ENCODE assay signal across 8 mouse cellular contexts in genomic region chr11:6199410-6200086, GRCm38 (mm10). TPM values are rescaled to one million over a fixed set of nuclear protein-coding genes. Genes with fewer than 3 reads are reported as not detected.
A peak's percentile ranks its signal among the peaks of the same experiment; 100 is the strongest.
DNase-seq lines count a peak whose midpoint lies in the region; ATAC-seq and TF ChIP-seq lines count a peak whose summit lies in the region.

Gene A730071L15Rik, plus strand, starts transcription at chr11:6200029.

- intact Hi-C loops in gastrocnemius, postnatal 14 days (cut with DNase I; ENCODE audit: low total_unique reads): no loop called here

- peak within 1 kb of the TSS; percentile 99 for H3K27ac ChIP-seq in kidney, embryonic 16.5 days (ENCODE audit: low read length)
- peak within 1 kb of the TSS; percentile 90 for H3K27ac ChIP-seq in midbrain, postnatal 0 days (ENCODE audit: low read depth, low read length)

- H3K4me3 ChIP-seq in kidney, embryonic 16.5 days (ENCODE audit: low read length): peak within 1 kb of the TSS; percentile 93
- H3K4me3 ChIP-seq in midbrain, postnatal 0 days (ENCODE audit: low read depth, low read length): peak within 1 kb of the TSS; percentile 95

- H3K9ac ChIP-seq in kidney, embryonic 16.5 days (replicated peaks; ENCODE audit: low read length): peak within 1 kb of the TSS; percentile 89
- peak within 1 kb of the TSS; percentile 90 for H3K9ac ChIP-seq in midbrain, postnatal 0 days (replicated peaks; ENCODE audit: low read length, poor library complexity, severe bottlenecking)

- peaks cover 15% of the 10 kb centered on the region for H3K4me1 ChIP-seq in kidney, embryonic 16.5 days (ENCODE audit: insufficient read depth, low read length)
- 0 out of 2 replicates have a peak, but pooled peaks cover 8% of the 10 kb centered on the region for H3K4me1 ChIP-seq in midbrain, postnatal 0 days (ENCODE audit: insufficient read depth, low read length)

- DNase-seq in kidney, postnatal 25 days: no peak
- DNase-seq in Muller cell, postnatal 12 days (ENCODE audit: inconsistent ontology term): peak; percentile 36
- peak; percentile 12 for DNase-seq in kidney, postnatal 14 days
- peak; percentile 8 for DNase-seq in midbrain, postnatal 0 days (ENCODE audit: low spot score)
- DNase-seq in urinary bladder, postnatal 14 days (ENCODE audit: low spot score): no peak
- DNase-seq in gastrocnemius, postnatal 14 days: no peak

- H3K4me2 ChIP-seq in kidney, embryonic 16.5 days (replicated peaks; ENCODE audit: low read depth, low read length): peak within 1 kb of the TSS; percentile 66
- peak within 1 kb of the TSS; percentile 73 for H3K4me2 ChIP-seq in midbrain, postnatal 0 days (ENCODE audit: low read depth, low read length, poor library complexity, severe bottlenecking)

- H3K9me3 ChIP-seq in kidney, embryonic 16.5 days (ENCODE audit: low read length): no peaks in the 10 kb centered on the region
- H3K9me3 ChIP-seq in midbrain, postnatal 0 days (ENCODE audit: low read length): no peaks in the 10 kb centered on the region

- H3K27me3 ChIP-seq in kidney, embryonic 16.5 days (ENCODE audit: insufficient read depth, low read length): no peaks in the 10 kb centered on the region
- no peaks in the 10 kb centered on the region; the same call in 1 of the 2 replicates for H3K27me3 ChIP-seq in midbrain, postnatal 0 days (ENCODE audit: insufficient read depth, low read length)

- peak; percentile 30; the same call in 1 of the 2 replicates for TF ChIP-seq CTCF in midbrain, postnatal 0 days (IDR thresholded peaks at IDR 0.05)

- H3K36me3 ChIP-seq in kidney, embryonic 16.5 days (ENCODE audit: insufficient read depth, low read length): no peaks in the 10 kb centered on the region
- no peaks in the 10 kb centered on the region for H3K36me3 ChIP-seq in midbrain, postnatal 0 days (ENCODE audit: insufficient read depth, low read length)

- 1% methylated on average over 35 of the region's 35 CpGs for WGBS in kidney, embryonic 16.5 days
- 2% methylated on average over 32 of the region's 35 CpGs for WGBS in midbrain, postnatal 0 days

- peak; percentile 80 for ATAC-seq in kidney, embryonic 16.5 days (ENCODE audit: low FRiP score, low TSS enrichment)
- ATAC-seq in erythroblast, adult 5-6 weeks (replicated peaks; ENCODE audit: low FRiP score, poor library complexity, severe bottlenecking): peak; percentile 65
- peak; percentile 59 for ATAC-seq in midbrain, postnatal 0 days (ENCODE audit: low FRiP score)

RNA-seq across cellular contexts. Expression of gene A730071L15Rik, which starts in this region (rescaled TPM):
- 0.40 and 0.49 TPM in 2 replicates for polyA plus RNA-seq in kidney, embryonic 16.5 days (2015; fragmentation: Nextera tagmentation; extraction: Ambion mirVana)
- total RNA-seq in erythroblast, adult 5-6 weeks (2015; ENCODE audit: low replicate concordance): not detected in 2 replicates
- not detected in 2 replicates for total RNA-seq in erythroblast, adult 5-6 weeks (2017; ENCODE audit: low replicate concordance)
- 0.11 and 0.42 TPM in 2 replicates for total RNA-seq in midbrain, postnatal 0 days (2014; rRNA removed)
- polyA plus RNA-seq in midbrain, postnatal 0 days (2015; fragmentation: Nextera tagmentation; extraction: Ambion mirVana): 0.23 and 0.33 TPM in 2 replicates
- under 1 TPM in 1 of 2 experiments, not detected in 1; 0.21 TPM for total RNA-seq in gastrocnemius, postnatal 14 days (2021)

Comparison
In these comparisons a context has a peak if more than half of its experiments do, and no peak if none do; other contexts are left out.
1. DNase-seq: peak in Muller cell, postnatal 12 days (single experiment) and kidney, postnatal 14 days (single experiment); none in kidney, postnatal 25 days (0 of 2), urinary bladder, postnatal 14 days (single experiment) and gastrocnemius, postnatal 14 days (single experiment).
2. Peak in ATAC-seq, H3K4me3 ChIP-seq, H3K27ac ChIP-seq, H3K9ac ChIP-seq and H3K4me2 ChIP-seq in kidney, embryonic 16.5 days; RNA of the gene not detected or under 1 TPM.
3. Peak in ATAC-seq in erythroblast, adult 5-6 weeks; RNA of the gene not detected or under 1 TPM.
4. Peak in DNase-seq, ATAC-seq, H3K4me3 ChIP-seq, H3K27ac ChIP-seq, H3K9ac ChIP-seq and H3K4me2 ChIP-seq in midbrain, postnatal 0 days; RNA of the gene not detected or under 1 TPM.
5. Peak in every context shown above with its lines, with median percentiles within 50 percentile points of each other: ATAC-seq.